Mouse (Mus musculus) ES-Bruce4 (cell line): ENCODE measurements at regions not wholly inside any gene's neighbourhood (a gene's known extent, or its start where the extent isn't known, plus 50 kb on each side); places are given as distances from the start of the nearest gene placed in this dataset.

ENCODE experiments used
- CTCF ChIP-seq: IDR thresholded peaks from one replicate; pipeline ENCODE4 v1.8.1; 2011; ENCODE audit warnings: low read depth, low read length
- POLR2A ChIP-seq: IDR thresholded peaks from one replicate; pipeline ENCODE4 v1.8.1; 2011; ENCODE audit warnings: low read length; ENCODE audit not compliant: insufficient read depth

DNA sequence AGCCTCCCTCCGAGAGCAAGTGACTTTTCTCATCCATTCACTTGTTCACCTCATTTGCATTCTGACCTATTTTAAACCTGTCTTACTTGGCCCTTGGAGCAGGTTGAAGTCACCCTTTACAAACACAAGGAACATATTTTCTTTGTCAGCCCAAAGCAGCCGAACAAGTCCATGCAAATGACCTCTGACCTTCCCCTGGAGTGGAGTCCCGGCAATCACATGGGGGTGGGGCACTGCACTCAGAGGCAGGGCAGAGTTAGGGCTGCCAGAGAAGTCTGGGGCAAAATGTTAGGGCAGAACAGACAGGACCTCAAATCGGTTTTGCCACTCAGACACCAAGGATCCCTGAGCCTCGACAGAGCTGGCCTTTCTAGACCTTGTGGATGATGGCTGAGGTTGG, 102.7 kb upstream of the Mrps22 start:
- no peak for TF ChIP-seq CTCF
- TF ChIP-seq POLR2A = no peak
